Mouse (Mus musculus): ENCODE measurements around the gene Pdk1.

Gene Pdk1

GRCm38 (mm10) chr2:71938716-71939393, 65.8 kb downstream of the Pdk1 start:
- no peak for DNase-seq (ENCODE audit: low spot score in 2 of 2)

- no peak for DNase-seq (ENCODE audit: low spot score in 2 of 2)
Observed at GRCm38 (mm10) chr2:71941005-71941720, 68.1 kb downstream of the Pdk1 start.

GRCm38 (mm10) chr2:71941721-71942087, 68.7 kb downstream of the Pdk1 start:
- no peak for DNase-seq (ENCODE audit: low spot score in 2 of 2)

GRCm38 (mm10) chr2:71951212-71951611, 78.2 kb downstream of the Pdk1 start:
- no peak for DNase-seq (ENCODE audit: low spot score in 2 of 2)
